Mouse (Mus musculus): ENCODE data around the gene Gclm. TPM values are rescaled to one million over a fixed set of nuclear protein-coding genes. Genes with fewer than 3 reads are reported as not detected.
"Not testable (repeated sequence)": the region's sequence is repeated elsewhere in the genome, so short reads cannot be mapped to it uniquely, and the experiment has no call there.

Gene Gclm
- 10 to 100 TPM; 65.5 to 95.4 TPM for total RNA-seq (2021)

DNA sequence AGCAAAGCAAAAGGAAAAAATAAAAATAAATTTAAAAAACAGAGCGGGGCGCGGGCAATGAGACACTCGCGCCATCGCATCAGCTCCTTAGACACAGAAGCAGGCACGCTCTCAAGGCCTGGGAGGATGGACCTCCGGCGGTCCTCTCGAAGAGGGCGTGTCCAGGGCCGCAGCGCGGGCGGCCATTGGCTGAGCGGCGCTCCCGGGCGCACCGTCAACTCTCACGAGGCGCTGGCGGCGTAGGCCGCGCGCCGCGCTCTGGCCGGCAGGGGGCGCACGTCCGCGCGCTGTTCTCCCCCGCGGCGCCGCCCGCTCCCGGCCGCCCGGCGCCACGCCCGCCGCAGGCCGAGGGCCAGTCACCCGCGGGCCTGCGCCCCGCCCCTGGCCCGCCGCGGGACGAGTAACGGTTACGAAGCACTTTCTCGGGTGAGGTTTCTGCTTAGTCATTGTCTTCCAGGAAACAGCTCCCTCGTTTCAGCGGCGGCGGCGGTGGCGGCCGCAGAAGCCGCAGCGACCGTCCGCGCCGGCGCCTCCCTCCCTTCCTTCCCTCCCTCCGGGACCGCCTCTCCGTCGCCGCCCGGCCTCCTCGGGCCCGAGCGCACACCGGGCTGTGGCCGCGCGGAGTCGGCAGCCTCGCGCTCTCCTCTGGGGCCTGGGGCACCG lies at the start of gene Gclm:
Gclm (plus strand) TSS at position 343 of the 663 bp plus-strand sequence.
- DNase-seq (ENCODE audit: extremely low spot score in 1 of 2, low spot score in 1 of 2), result peak; percentile 79 to 88

- no peak for DNase-seq (ENCODE audit: extremely low spot score in 1 of 2, low spot score in 1 of 2)
Observed at GRCm38 (mm10) chr3:122196621-122197298, 48.6 kb upstream of the Gclm start.

DNA sequence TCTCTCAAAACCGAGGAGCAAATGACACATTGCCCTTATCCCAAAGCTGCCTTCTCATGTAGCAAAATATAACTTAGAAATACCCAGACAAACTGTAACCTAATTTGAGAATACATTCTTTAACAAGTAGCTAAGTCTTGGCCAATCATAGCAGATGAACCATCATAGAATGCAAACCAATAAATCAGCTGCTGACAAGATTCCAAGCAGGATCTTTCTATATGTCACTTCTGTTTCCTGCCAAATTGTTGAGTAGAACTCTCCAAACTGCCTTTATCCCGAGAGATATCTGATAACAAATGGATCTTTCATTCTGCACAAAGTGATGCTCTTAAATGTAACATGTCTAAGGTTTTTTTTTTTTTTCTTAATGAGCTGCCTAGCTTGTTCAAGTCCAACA lies 46.8 kb upstream of the Gclm start:
- DNase-seq (ENCODE audit: extremely low spot score in 1 of 2, low spot score in 1 of 2), result no peak

DNA sequence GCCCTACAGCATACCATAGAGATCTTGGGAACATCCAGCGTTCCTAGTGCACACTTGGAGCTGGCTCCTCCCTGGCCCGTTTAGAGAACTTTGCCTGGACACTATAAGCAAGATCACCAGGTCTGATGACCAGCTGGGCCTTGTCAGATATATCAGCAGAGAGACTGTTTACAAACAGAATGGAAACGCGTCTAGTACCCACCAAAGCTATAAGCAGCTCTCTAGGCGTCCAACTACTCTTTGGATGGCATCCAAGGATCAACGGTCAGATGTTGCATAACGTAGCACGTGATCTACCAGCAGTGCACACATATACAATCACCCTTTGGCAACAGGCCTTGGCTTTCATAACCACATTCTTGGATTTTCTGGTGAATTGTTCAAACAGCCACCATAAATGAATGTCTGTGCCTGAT lies 46.4 kb upstream of the Gclm start:
- DNase-seq (ENCODE audit: extremely low spot score in 1 of 2, low spot score in 1 of 2), result no peak

DNA sequence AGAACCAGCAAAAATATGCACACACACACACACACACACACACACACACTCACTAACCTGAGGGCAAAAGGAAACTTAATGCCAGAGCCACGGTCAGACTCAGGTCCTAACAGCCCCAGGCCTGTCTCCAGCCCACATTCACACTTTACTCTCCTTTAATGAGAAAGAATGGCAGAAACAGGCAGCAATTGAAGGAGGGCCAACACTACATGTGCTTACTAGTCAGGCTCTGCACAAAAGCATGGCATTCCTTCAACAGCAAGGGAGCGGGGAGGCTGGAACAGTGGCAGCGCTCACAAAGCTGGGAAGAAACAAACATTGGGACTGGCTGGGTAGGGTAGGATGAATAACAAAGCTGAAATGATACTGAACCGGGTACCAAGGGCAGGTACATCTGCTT lies 45.8 kb upstream of the Gclm start:
- no peak for DNase-seq (ENCODE audit: extremely low spot score in 1 of 2, low spot score in 1 of 2)

DNA sequence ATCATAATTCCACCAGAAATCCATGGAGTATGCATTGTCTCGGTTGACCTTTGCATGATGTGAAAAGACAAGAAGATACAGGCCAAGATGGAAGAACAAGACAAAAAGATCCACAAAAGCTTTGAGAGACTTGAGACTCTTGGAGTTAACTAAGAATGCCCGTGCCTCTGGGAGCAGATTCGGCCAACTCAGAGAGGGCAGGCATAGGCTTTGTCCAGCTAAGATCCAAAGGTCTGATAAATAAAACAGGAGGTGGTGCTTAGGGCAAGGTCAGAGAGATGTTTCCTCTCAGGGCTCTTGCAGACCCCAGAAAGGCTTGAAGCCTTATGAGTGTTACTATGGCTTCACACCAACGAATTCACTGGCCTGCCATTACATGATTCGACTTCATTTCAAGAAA lies 45.3 kb upstream of the Gclm start:
- no peak for DNase-seq (ENCODE audit: extremely low spot score in 1 of 2, low spot score in 1 of 2)

DNA sequence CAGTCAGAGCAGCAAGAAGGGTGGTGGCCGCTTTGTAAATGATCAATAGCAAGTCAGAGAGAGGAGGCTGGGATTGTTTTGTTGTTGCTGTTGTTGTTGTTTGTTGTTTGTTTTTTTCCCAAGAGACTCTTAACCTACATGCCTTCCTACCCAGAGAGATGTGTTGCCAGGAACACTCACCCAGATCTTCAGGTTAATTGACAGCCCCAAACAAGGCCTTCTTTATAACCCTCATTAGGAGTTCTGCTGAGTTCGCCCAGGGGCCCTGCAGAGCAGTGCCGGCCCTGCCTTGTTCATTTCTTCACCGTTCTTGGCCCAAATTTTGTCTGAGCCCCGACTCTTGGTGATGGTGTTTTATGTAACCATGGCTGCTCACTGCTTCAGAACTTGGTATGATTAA lies 44.9 kb upstream of the Gclm start:
- no peak for DNase-seq (ENCODE audit: extremely low spot score in 1 of 2, low spot score in 1 of 2)

GRCm38 (mm10) chr3:122202307-122202732 lies 43.0 kb upstream of the Gclm start:
- DNase-seq (ENCODE audit: extremely low spot score in 1 of 2, low spot score in 1 of 2), result no peak

- no peak for DNase-seq (ENCODE audit: extremely low spot score in 1 of 2, low spot score in 1 of 2)
Observed at GRCm38 (mm10) chr3:122203675-122204329, 41.6 kb upstream of the Gclm start.

DNA sequence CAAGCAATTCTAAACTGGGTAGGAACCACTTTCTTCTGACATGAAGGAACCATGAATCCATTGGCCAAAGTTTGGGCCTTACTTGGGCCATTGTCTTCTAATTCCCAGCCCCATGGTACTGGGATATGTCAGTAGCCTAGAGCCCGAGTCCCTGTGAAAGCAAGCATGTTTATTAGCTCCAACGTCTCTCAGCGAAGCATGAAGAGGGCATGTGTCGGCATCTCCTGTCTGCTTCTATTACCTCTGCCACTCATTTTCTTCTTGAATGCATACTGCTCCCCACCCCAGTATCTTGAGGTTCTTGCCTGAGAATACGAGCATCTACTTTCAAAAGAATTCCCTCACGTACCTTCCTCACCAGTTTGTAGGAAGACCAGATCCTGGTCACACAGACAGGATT lies 39.6 kb upstream of the Gclm start:
- no peak for DNase-seq (ENCODE audit: extremely low spot score in 1 of 2, low spot score in 1 of 2)

DNA sequence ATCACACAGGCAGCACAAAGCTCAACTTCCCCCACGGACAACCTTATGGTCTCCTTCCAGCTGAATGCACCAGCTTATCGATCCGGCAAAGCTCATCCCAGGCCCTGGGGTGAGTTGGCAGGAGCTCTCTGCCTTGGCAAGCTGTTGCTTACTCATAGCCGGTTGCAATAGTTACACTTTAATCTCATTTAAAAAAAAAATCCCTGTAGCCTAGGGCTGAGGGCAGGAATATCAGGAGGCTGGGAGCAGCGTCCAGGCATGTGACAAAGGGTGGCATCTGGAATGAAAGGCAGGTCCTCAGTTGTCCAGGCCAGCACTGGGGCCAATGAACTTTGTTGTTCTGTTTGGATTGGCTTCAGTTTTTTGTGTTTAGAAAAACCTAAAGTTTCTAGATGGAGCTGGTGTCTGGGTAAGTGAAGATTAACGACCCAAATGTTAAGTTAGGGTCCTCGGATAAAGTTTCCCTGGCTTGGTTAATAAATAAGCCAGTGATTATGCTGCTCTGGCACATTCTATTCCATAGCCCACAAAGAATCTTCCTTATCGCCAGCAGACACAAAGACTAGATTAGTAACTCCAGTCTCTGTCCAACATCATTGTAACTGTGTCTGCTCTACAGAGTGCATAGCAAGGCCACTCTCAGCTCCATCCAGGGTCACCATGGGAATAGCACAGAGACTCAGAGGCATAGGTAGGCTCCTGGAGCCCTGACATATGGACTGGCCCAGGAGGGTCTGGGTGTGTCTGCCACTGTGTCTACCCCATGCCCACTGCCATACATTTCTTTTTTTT lies 38.9 kb upstream of the Gclm start:
- no peak for DNase-seq (ENCODE audit: extremely low spot score in 1 of 2, low spot score in 1 of 2)

DNA sequence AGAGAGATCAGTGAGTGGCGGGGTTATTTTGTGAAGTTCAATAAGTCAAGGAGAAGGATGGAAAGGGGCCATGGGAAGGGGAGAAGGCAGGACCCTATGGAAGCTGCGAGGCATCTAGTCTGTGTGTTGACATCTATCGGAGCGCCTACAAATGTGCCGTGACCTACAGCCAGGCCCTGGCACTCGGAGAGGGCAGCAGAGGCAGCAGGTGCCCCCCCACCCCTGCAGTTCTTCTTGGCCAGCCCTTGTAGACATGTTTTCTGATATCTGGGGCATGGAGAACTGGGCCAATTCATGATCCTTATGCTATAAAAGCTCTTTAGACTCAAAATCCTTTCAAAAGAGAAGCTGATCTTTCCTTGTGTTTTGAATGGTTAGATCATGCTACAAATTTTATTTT lies 37.6 kb upstream of the Gclm start:
- no peak for DNase-seq (ENCODE audit: extremely low spot score in 1 of 2, low spot score in 1 of 2)

DNA sequence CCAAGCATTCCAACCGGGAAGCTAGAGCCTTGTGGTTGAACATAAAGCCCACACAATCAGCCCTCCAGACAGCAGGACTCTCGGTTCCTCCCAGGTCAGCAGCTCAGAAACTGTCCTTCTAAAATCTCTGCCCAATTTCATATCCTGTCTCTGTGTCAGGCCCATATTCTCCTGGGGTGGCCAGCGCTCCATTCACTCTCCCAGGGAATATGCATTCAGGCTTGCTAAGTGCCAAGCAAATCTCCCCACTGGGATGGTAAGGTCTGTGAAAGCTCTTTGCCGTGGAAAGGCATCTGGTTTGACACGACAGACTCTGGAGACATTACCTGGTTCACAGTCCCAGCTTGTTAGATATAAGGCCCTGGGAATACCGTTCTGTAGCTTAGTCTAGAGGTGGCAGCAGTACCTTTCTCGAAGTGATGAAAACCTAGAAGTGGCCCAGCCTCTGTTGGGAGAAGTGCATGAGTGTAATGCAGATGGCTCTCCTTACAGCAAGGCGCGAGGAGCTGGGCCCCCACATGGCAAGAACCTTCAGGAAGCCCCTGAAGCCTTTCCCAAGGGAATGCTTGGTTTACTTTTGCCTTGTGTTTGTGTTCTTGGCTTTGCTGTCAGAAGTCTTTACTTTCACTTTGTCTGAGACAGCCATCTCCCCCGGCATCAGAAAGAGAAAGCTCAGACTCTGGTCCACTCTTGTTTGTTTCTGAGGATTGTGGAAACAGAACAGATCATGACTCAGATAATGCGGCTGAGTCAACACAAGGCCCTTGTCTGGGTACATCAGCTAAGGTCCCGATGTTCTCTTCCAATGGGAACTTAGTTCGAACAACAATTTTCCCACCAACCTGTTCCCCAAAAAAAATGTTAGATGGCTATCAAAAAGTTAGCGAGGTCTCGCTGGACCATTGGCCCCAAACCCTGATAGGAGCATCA lies 36.8 kb upstream of the Gclm start:
- no peak for DNase-seq (ENCODE audit: extremely low spot score in 1 of 2, low spot score in 1 of 2)

DNA sequence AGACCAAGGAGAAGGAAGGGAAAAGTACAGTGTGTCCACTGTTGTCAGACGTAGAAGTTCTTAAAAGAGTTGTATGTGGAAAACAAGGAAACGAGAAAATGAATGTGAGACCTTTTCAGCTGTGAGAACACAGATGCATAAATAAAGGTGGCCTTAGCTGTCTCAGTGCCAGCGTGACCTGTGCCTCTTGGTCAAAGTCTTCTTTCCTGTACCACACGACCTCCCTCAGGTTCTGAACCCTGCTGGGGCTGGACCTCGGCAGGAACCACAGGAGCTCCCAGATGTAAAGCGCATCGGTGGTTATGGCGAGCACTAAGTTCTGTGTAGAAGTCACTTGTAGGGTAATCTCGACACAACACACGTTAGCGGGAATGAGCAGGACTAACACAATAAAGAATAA lies 35.8 kb upstream of the Gclm start:
- no peak for DNase-seq (ENCODE audit: extremely low spot score in 1 of 2, low spot score in 1 of 2)

- DNase-seq (ENCODE audit: extremely low spot score in 1 of 2, low spot score in 1 of 2), result no peak
Observed at GRCm38 (mm10) chr3:122210434-122210833, 34.9 kb upstream of the Gclm start.

DNA sequence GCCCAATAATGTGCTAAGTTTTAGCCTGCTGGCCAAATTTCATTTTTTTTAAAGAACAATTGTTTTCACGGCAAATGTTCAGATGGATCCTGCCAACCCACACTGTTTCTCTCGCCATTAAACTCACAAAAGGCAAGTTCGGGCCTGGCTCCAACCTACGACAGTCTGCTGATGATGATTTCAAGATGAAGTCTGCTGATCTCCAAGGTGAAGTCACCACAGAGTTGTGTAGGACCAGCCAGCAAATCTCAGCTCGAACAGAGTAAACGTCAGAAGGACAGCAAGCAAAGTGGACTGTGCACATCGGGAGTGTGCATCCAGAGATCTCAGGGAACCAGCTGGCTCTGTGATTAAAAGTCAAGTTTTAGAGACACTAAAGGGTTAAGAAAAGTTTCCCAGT lies 34.5 kb upstream of the Gclm start:
- DNase-seq (ENCODE audit: extremely low spot score in 1 of 2, low spot score in 1 of 2), result no peak

DNA sequence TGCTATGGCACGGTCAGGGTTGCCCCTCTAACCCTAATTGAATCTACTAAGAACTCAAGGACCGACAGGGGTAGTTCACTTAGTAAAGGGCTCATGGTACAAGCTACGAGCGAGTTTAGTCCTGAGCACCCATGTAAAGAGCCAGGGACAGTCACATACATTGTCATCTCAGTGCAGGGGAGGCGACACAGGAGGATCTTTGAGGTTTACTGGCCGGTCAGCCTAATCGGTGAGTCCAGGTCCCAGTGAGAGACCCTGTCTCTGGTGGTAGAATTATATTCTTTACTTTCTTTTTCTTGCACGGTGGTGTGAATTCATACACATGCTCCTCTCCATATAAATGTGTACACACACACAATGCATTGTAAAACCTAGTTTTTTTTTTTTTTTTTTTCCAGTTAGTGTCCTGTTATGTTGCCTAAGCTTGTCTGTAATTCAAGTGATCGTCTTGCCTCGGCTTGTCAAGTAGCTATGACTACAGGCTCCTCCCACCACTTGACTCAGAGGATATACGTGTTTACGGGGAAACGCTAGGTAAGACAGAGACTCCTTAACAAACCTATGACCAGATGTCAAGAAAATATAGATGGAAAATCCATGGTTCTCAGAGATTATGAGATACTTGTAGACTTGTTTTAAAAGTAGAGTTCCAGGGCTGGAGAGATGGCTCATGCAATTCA lies 33.8 kb upstream of the Gclm start:
- no peak for DNase-seq (ENCODE audit: extremely low spot score in 1 of 2, low spot score in 1 of 2)

GRCm38 (mm10) chr3:122221240-122222036 lies 23.9 kb upstream of the Gclm start:
- no peak for DNase-seq (ENCODE audit: extremely low spot score in 1 of 2, low spot score in 1 of 2)

GRCm38 (mm10) chr3:122226972-122227371 lies 18.4 kb upstream of the Gclm start:
- DNase-seq (ENCODE audit: extremely low spot score in 1 of 2, low spot score in 1 of 2), result not testable (repeated sequence)

Data from layer of hippocampus, postnatal 25 days (tissue).